Mouse (Mus musculus) embryonic facial prominence, embryonic 12.5 days (tissue): Measurements from ENCODE around the gene Shisal2b. TPM values are rescaled to one million over a fixed set of nuclear protein-coding genes. Genes with fewer than 3 reads are reported as not detected.
"Not testable (repeated sequence)": the region's sequence is repeated elsewhere in the genome, so short reads cannot be mapped to it uniquely, and the experiment has no call there.

ENCODE experiments used
- ATAC-seq: fragments of 200-750 bp; cut with Nextera tagmentation; 2 replicates; pipeline ENCODE4 v1.8.0; 2017; ENCODE audit not compliant: insufficient number of reproducible peaks, insufficient read depth, low FRiP score, low TSS enrichment
- H3K27ac ChIP-seq: fragments of 300-500 bp; sonication (generic); 2 replicates; pipeline ENCODE4 v1.5.1; 2016; ENCODE audit warnings: mild to moderate bottlenecking
- H3K27me3 ChIP-seq: fragments of 300-500 bp; sonication (generic); 2 replicates; pipeline ENCODE4 v1.6.1; 2016; ENCODE audit warnings: mild to moderate bottlenecking, moderate library complexity
- H3K36me3 ChIP-seq: fragments of 300-500 bp; sonication (generic); 2 replicates; pipeline ENCODE4 v1.6.1; 2016; ENCODE audit warnings: mild to moderate bottlenecking
- H3K4me1 ChIP-seq: fragments of 300-500 bp; sonication (generic); 2 replicates; pipeline ENCODE4 v1.6.1; 2016
- H3K4me2 ChIP-seq: fragments of 300-500 bp; sonication (generic); replicated peaks from 2 replicates; pipeline ENCODE4 v1.6.1; 2016; ENCODE audit warnings: mild to moderate bottlenecking, moderate library complexity
- H3K4me3 ChIP-seq: fragments of 300-500 bp; sonication (generic); 2 replicates; pipeline ENCODE4 v1.5.1; 2016; ENCODE audit warnings: mild to moderate bottlenecking
- H3K9ac ChIP-seq: fragments of 300-500 bp; sonication (generic); 2 replicates; pipeline ENCODE4 v1.6.1; 2016; ENCODE audit warnings: mild to moderate bottlenecking, moderate library complexity
- H3K9me3 ChIP-seq: fragments of 300-500 bp; sonication (generic); 2 replicates; pipeline ENCODE4 v1.6.1; 2016; ENCODE audit warnings: mild to moderate bottlenecking, moderate library complexity
- WGBS: fragments of 180-500 bp; shearing (Covaris S2); methylation state at CpG from one replicate; pipeline ENCODE4 v1.1.7; 2016; 5-methylcytosine and 5-hydroxymethylcytosine counted together
- polyA plus RNA-seq: library from polyadenylated mRNA; unstranded; fragments of >200 nt; fragmentation: Nextera tagmentation; extraction: Ambion mirVana; gene quantifications from 2 replicates; pipeline ENCODE4 v1.2.1, GENCODE M21; 2016

The Shisal2b gene
- polyA plus RNA-seq = 0.39 and 0.67 TPM in 2 replicates

DNA sequence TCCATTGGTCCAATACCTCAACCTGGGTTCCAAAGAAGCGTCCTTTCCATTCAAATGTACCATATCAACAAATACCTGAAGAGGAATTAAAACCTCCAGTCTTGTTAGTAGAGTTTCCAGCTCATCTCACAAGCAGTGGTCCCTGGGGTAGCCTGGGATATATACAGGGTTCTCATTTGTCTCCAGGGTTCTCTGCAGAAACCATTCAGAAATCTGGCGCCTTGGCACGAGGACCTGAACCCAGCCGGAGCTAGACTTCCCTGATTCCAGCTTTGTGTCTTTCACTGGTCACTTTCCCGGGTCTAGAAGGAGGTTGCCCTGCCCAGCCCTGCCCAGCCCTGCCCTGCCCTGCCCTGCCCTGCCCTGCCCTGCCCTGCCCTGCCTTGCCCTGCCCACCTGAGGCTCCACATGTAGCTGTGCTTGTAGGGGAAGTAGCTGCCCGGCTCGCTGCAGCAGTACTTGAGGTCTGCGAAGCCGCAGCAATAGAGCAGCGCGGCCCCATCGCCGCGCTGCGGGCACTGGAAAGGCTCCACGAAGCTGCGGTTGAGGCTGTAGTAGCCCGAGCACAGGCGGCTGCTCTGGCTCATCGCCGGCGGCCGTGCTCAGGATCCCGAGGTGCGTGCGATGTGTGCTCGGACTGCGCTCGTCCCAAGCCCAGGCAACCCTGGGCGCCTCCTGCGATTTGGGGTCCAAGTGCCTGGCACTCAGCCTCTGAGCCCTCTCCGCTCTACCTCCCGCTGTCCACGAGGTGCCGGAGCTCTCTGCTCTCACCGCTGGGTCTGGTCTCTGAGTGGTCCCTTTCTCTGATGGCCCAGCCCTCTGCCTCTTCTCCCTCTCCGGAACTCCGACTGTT is at the start of gene Shisal2b:
TSS of gene Shisal2b (minus strand) at position 767 of the 853 bp plus-strand sequence.
- Histone ChIP-seq H3K9me3 (no peaks in the 10 kb centered on the region), H3K9ac (peak within 1 kb of the TSS; percentile 50), H3K4me1 (peaks cover 8% of the 10 kb centered on the region; the same call in 1 of the 2 replicates), H3K36me3 (no peaks in the 10 kb centered on the region), H3K27me3 (peaks cover 20% of the 10 kb centered on the region), H3K4me2 (peak within 1 kb of the TSS; percentile 88), H3K4me3 (peak within 1 kb of the TSS; percentile 46), H3K27ac (no peak within 1 kb of the TSS)
- WGBS = 4% methylated on average over 38 of the region's 38 CpGs
- ATAC-seq = peak; percentile 65

DNA sequence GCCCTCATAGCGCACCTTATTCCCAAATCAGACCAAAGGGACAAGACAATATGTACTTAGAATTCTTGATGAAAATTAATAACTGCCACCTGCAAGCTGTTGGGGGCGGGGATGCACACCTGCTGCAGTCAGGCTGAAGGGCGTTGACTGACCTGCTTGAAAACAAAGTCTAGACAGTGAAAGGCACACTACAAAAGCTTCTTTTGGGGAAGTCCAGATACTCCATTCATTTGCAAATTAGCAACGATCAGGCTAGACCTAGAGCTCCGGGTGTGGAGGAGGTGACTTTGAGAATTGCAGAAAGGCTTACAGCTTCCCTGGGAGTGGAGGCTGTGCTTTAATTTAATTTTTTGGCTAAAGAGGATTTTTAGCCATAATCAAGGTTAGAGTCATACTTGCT is 47.9 kb upstream of the Shisal2b start:
- WGBS = 76% methylated on average over 5 of the region's 5 CpGs
- not testable (repeated sequence) for H3K9ac ChIP-seq, H3K4me1 ChIP-seq, ATAC-seq, H3K4me2 ChIP-seq, H3K4me3 ChIP-seq, H3K27me3 ChIP-seq, H3K36me3 ChIP-seq, H3K9me3 ChIP-seq, H3K27ac ChIP-seq

DNA sequence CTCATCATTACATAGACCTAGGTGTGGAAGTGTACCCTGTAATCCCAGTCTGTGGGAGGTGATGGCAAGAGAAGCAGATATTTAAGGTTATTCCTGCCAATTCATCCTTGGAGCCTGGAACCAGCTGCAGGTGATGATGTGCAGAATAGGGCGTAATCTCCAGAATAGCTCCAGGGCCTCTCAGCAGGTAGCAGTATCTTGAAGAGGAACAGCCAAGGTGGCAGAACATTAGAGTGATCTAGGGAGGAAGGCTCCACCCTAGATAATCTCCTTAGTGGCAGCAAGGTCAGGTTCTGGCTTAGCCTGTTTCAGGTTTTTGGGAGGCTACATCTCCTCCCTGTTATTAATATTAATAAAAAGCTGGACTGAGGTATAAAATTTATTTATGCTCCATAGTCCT is 47.3 kb upstream of the Shisal2b start:
- not testable (repeated sequence) for H3K4me3 ChIP-seq, H3K4me2 ChIP-seq, H3K9me3 ChIP-seq, H3K9ac ChIP-seq, ATAC-seq, H3K27me3 ChIP-seq, H3K36me3 ChIP-seq, H3K27ac ChIP-seq, H3K4me1 ChIP-seq
- 92% methylated on average over 1 of the region's 1 CpGs for WGBS

DNA sequence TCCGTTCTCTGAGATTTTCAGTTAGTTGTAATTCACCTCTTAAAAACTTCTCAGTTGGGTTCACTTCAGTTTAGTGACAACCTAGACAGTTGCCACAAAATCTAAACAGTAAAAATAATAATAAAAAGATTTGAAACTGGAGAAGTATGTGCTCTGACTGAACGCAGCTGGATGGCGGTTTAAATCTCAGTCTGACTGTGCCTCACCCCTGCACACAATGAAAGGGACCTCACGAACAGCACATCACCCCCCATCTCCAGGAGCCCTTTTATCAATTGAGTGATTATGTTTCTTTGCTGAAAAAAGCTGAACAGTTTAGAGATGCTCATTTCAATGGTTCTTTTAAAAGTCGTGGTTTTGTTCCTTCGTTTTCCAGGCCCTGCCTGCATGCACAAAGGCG is 45.0 kb upstream of the Shisal2b start:
- H3K27me3 ChIP-seq = no peaks in the 10 kb centered on the region
- H3K9me3 ChIP-seq = no peaks in the 10 kb centered on the region
- no peaks in the 10 kb centered on the region for H3K4me1 ChIP-seq
- no peak for ATAC-seq
- H3K27ac ChIP-seq = no peak overlapping the region
- 57% methylated on average over 7 of the region's 7 CpGs for WGBS
- H3K36me3 ChIP-seq = no peaks in the 10 kb centered on the region
- no peak overlapping the region for H3K9ac ChIP-seq
- H3K4me2 ChIP-seq = no peak overlapping the region
- H3K4me3 ChIP-seq = no peak overlapping the region

DNA sequence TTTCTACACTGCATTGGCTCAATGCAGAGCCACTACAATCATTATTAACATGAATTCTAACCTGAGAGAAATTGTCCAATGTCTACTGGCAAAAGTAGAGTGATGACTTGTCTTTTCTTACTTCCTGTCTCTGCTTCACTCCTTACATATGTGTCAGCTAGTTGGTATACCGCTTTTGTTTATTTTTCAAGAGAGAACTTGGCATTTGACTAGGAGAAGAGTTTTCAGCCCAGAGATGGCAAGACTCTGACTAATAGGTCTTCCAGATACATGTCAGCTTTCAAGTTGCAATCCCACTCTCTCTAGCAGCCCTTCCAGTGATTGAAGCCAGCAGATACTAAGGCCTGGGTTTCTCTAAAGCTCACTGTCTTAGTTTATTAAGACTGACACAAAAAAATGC is 31.1 kb upstream of the Shisal2b start:
- WGBS = 73% methylated on average over 1 of the region's 1 CpGs
- H3K9me3 ChIP-seq = no peaks in the 10 kb centered on the region
- no peak for ATAC-seq
- no peak overlapping the region for H3K4me3 ChIP-seq
- H3K4me2 ChIP-seq = no peak overlapping the region
- H3K27ac ChIP-seq = no peak overlapping the region
- H3K36me3 ChIP-seq = no peaks in the 10 kb centered on the region
- H3K9ac ChIP-seq = no peak overlapping the region
- no peaks in the 10 kb centered on the region for H3K4me1 ChIP-seq
- H3K27me3 ChIP-seq = no peaks in the 10 kb centered on the region

DNA sequence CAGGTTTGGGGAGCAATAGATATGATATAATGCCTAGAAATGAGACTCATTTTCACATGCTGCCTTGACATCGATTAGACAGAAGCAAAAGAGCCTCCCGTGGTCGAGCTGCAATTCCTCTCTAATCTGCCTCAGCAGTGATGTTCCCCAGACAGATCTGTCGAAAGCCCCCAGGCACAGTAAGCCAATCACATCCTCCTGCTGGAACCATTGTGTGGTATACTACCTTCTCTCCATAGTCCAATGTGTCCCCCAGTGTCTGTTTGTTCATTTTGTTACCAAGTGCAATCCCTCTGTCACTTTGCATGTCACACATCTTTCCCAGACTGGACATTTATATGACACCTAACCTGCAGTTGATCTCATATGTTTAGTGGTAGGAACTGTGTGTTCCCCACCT is 28.6 kb upstream of the Shisal2b start:
- H3K27me3 ChIP-seq = no peaks in the 10 kb centered on the region
- WGBS = 53% methylated on average over 4 of the region's 4 CpGs
- no peaks in the 10 kb centered on the region for H3K9me3 ChIP-seq
- no peaks in the 10 kb centered on the region for H3K4me1 ChIP-seq
- H3K4me3 ChIP-seq = no peak overlapping the region
- no peak overlapping the region for H3K9ac ChIP-seq
- ATAC-seq = no peak
- no peak overlapping the region for H3K4me2 ChIP-seq
- H3K27ac ChIP-seq = no peak overlapping the region
- no peaks in the 10 kb centered on the region for H3K36me3 ChIP-seq

DNA sequence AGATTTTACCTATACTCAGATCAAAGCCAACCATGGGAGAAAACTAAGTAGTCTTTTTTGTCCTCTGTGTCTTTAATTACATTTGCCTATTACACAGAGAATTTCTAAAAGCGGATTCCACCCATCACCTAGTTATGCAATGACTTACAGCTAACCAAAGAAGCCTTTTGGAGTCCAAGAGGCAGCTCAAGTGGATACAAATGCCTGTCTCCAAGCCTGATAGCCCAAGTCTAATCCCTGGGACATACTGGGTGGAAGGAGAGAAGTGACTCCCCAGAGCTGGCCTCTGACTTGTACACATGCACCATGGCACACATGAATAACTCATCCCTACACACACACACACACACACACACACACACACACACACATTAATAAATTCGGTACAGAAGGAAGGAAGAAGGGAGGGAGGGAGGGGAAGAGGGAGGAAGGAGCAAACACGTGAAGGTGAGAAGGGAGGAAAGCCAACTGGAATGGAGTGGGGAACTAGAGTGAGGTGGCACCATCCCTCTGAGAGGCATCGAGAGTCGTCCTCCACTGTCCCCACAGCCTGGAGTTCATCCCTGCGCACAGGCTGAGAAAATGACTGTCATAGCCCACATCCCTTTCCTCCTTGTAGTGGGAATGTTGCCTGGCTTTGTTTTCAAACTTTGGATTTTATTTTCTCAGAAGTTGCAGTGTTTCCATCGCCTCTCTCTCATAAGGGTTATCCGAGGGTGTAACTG is 22.8 kb upstream of the Shisal2b start:
- Histone ChIP-seq H3K4me2 (no peak overlapping the region), H3K4me1 (no peaks in the 10 kb centered on the region), H3K9ac (no peak overlapping the region), H3K9me3 (no peaks in the 10 kb centered on the region), H3K4me3 (no peak overlapping the region), H3K27ac (no peak overlapping the region), H3K36me3 (no peaks in the 10 kb centered on the region), H3K27me3 (no peaks in the 10 kb centered on the region)
- 75% methylated on average over 8 of the region's 8 CpGs for WGBS
- no peak for ATAC-seq

DNA sequence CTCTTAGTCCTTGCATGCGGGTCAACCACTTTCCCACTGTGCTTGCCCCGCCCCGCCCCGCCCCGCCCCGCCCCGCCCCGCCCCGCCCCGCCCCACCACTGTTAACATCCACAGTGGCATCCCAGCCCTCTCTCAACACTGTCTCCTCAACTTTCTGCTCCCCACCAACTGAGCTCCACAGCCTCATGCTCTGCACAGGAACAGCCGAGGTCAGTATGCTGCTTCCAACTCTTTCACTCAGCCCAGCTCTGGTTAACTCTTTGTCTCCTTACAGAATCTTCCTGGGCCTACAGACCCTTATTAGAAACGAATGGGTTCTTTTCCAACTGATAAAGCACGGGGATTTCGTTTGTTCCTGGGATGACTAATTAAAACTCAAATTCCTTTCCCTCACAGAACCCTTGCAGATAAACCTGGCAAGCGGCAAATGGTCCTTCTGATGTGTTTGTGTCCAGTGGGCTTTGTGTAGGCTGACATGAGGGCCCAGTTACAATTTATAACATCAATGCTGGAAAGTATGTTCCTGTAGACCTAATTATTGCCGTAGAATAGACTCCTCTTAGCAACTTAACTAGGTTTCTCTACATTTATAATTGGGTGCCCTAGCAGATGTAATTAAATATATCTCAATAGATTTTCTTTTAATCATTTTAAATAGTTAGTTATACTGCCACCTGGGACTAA is 20.0 kb upstream of the Shisal2b start:
- Histone ChIP-seq H3K27me3 (no peaks in the 10 kb centered on the region), H3K36me3 (no peaks in the 10 kb centered on the region), H3K4me1 (no peaks in the 10 kb centered on the region), H3K27ac (no peak overlapping the region), H3K4me2 (no peak overlapping the region), H3K4me3 (no peak overlapping the region), H3K9ac (no peak overlapping the region), H3K9me3 (no peaks in the 10 kb centered on the region)
- WGBS = 32% methylated on average over 14 of the region's 16 CpGs
- no peak for ATAC-seq

DNA sequence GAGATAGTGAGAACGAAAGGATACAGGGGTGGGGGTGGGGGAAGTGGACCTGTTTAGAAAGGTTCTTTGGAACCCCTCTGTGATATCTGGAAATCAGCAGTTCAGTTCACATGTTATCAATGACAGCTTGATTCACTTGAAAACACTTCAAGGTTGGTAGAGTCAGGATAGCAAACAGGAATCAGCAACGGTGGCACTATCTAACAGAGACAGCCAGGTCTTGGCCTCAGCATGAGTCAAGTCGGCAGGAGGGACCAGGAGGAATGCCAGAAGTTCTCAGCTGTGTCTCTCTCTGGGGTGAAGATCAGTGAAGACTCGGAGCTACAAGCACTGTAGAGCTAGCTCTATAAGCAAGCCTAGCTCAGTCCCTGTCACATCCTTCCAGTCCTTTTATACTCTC is 14.8 kb upstream of the Shisal2b start:
- H3K27ac ChIP-seq = no peak overlapping the region
- H3K9me3 ChIP-seq = no peaks in the 10 kb centered on the region
- no peak overlapping the region for H3K9ac ChIP-seq
- H3K27me3 ChIP-seq = no peaks in the 10 kb centered on the region
- WGBS = 74% methylated on average over 4 of the region's 4 CpGs
- no peaks in the 10 kb centered on the region for H3K4me1 ChIP-seq
- H3K36me3 ChIP-seq = no peaks in the 10 kb centered on the region
- no peak overlapping the region for H3K4me2 ChIP-seq
- no peak for ATAC-seq
- no peak overlapping the region for H3K4me3 ChIP-seq

DNA sequence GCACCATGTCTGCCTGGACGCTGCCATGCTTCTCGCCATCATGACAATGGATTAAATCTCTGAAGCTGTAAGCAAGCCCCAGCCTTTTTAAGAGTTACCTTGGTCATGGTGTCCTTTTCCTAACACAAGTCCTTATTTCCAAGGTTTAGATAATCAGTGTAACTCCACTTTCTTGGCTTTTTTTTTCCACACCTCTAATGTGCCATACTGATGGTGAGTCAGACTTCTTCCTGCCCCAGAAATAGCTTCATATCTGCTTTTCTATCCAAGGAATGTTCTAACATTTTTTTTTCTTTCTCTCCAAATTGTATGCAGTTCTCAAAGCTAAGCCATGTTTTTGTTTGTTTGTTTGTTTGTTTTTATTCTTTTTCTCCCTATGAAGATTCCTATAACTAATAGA is 6.2 kb upstream of the Shisal2b start:
- H3K9ac ChIP-seq = no peak overlapping the region
- no peaks in the 10 kb centered on the region for H3K36me3 ChIP-seq
- no peak overlapping the region for H3K4me2 ChIP-seq
- H3K4me1 ChIP-seq = no peaks in the 10 kb centered on the region
- no peaks in the 10 kb centered on the region for H3K9me3 ChIP-seq
- 97% methylated on average over 2 of the region's 2 CpGs for WGBS
- H3K27me3 ChIP-seq = no peaks in the 10 kb centered on the region
- no peak for ATAC-seq
- no peak overlapping the region for H3K27ac ChIP-seq
- no peak overlapping the region for H3K4me3 ChIP-seq

DNA sequence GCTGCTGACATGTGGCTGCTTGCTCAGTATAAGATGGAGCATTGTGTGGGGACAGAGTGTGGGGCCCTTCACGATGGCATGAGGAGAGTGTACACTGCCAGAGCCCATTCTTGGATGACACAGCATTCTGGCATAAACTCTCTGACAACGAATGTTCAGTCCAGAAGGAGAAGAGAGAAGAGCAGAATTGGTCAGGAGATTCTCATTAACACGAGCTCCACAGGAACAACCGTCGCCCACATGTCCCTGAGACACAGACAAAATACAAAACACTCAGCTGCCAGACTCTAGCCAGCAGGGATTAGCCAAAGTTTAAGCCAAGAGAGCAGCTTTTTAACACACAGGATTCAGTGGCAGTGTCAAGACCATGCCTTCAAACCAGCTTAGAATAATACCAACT is 3.0 kb upstream of the Shisal2b start:
- peaks cover 20% of the 10 kb centered on the region for H3K27me3 ChIP-seq
- H3K4me1 ChIP-seq = peaks cover 8% of the 10 kb centered on the region; the same call in 1 of the 2 replicates
- no peak for ATAC-seq
- no peak overlapping the region for H3K4me2 ChIP-seq
- H3K36me3 ChIP-seq = no peaks in the 10 kb centered on the region
- no peak overlapping the region for H3K27ac ChIP-seq
- 84% methylated on average over 5 of the region's 5 CpGs for WGBS
- no peak overlapping the region for H3K4me3 ChIP-seq
- no peaks in the 10 kb centered on the region for H3K9me3 ChIP-seq
- no peak overlapping the region for H3K9ac ChIP-seq

DNA sequence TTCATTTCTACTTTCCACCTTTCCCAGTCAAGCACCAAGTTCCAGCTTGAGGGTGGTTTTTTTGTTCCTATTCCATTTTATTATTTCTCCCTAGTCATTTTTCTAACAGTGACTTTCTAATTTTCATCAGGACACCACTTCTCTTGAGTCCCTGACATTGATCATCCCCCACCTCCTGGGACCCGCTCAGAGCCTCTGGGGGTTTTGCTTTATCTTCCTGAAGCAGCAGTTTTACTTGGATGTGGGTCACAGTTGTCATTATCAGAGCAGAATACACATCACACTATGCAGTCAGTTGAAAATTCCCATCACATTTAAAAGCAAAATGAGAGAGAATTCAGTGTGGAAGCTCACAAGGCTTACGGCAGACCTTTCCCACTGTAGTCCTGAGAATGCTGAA is 10.0 kb downstream of the Shisal2b start:
- no peaks in the 10 kb centered on the region for H3K27me3 ChIP-seq
- no peaks in the 10 kb centered on the region for H3K9me3 ChIP-seq
- 88% methylated on average over 2 of the region's 2 CpGs for WGBS
- ATAC-seq = no peak
- no peak overlapping the region for H3K27ac ChIP-seq
- no peaks in the 10 kb centered on the region for H3K36me3 ChIP-seq
- no peak overlapping the region for H3K9ac ChIP-seq
- no peak overlapping the region for H3K4me2 ChIP-seq
- no peaks in the 10 kb centered on the region for H3K4me1 ChIP-seq
- H3K4me3 ChIP-seq = no peak overlapping the region
